Mouse (Mus musculus) CD4-positive helper T cell, adult 2 months (primary cell): ENCODE measurements around the gene Zfyve26.

Source experiments
- DNase-seq: peaks from one replicate; pipeline ENCODE4 v3.0.0-alpha.2; 2012; ENCODE audit warnings: low read depth, missing footprints, low spot score

The Zfyve26 gene

GRCm38 (mm10) chr12:79296126-79296816, at the start of gene Zfyve26:
TSS of gene Zfyve26 (minus strand) at chr12:79296304.
- peak; percentile 95 for DNase-seq

GRCm38 (mm10) chr12:79341291-79341845, 45.3 kb upstream of the Zfyve26 start:
- DNase-seq: no peak

- DNase-seq: no peak
These were observed 44.4 kb upstream of the Zfyve26 start for GRCm38 (mm10) chr12:79340513-79340912.

GRCm38 (mm10) chr12:79338791-79339190, 42.7 kb upstream of the Zfyve26 start:
- no peak for DNase-seq

GRCm38 (mm10) chr12:79331722-79332121, 35.6 kb upstream of the Zfyve26 start:
- no peak for DNase-seq

GRCm38 (mm10) chr12:79330571-79330970, 34.5 kb upstream of the Zfyve26 start:
- DNase-seq: no peak

GRCm38 (mm10) chr12:79327868-79328267, 31.8 kb upstream of the Zfyve26 start:
- DNase-seq: no peak

- no peak for DNase-seq
These were observed 30.6 kb upstream of the Zfyve26 start for GRCm38 (mm10) chr12:79326745-79327144.

GRCm38 (mm10) chr12:79326236-79326635, 30.1 kb upstream of the Zfyve26 start:
- no peak for DNase-seq

GRCm38 (mm10) chr12:79322539-79322938, 26.4 kb upstream of the Zfyve26 start:
- peak; percentile 28 for DNase-seq

GRCm38 (mm10) chr12:79320895-79321294, 24.8 kb upstream of the Zfyve26 start:
- no peak for DNase-seq

GRCm38 (mm10) chr12:79317339-79317738, 21.2 kb upstream of the Zfyve26 start:
- no peak for DNase-seq

GRCm38 (mm10) chr12:79313721-79314120, 17.6 kb upstream of the Zfyve26 start:
- DNase-seq: no peak

- no peak for DNase-seq
These were observed 9.9 kb upstream of the Zfyve26 start for GRCm38 (mm10) chr12:79306013-79306412.

- DNase-seq: no peak
These were observed 9.0 kb upstream of the Zfyve26 start for GRCm38 (mm10) chr12:79305131-79305530.

GRCm38 (mm10) chr12:79301802-79302201, 5.7 kb upstream of the Zfyve26 start:
- DNase-seq: no peak

- no peak for DNase-seq
These were observed 2.0 kb upstream of the Zfyve26 start for GRCm38 (mm10) chr12:79297884-79298636.

GRCm38 (mm10) chr12:79297121-79297576, 1.0 kb upstream of the Zfyve26 start, which contains the start of gene Rad51b:
TSS of gene Rad51b (plus strand) at chr12:79297282.
- DNase-seq: peak; percentile 89

- DNase-seq: no peak
These were observed 3.2 kb downstream of the Zfyve26 start for GRCm38 (mm10) chr12:79292874-79293273.

GRCm38 (mm10) chr12:79282595-79282994, 13.5 kb downstream of the Zfyve26 start:
- DNase-seq: no peak

GRCm38 (mm10) chr12:79279513-79280115, 16.5 kb downstream of the Zfyve26 start:
- DNase-seq: no peak

- no peak for DNase-seq
These were observed 23.5 kb downstream of the Zfyve26 start for GRCm38 (mm10) chr12:79272604-79273003.
